Mouse (Mus musculus) heart, adult 10 weeks (tissue): ENCODE results near the gene Dnah8. TPM values are rescaled to one million over a fixed set of nuclear protein-coding genes. Genes with fewer than 3 reads are reported as not detected.

Experiments used
- polyA plus RNA-seq: library from polyadenylated mRNA; stranded (reverse); fragments of 350-450 nt; fragmentation: Illumina TruSeq; extraction: RNeasy Lipid Tissue Mini Kit (QIAGEN cat#74804); gene quantifications from one replicate; pipeline ENCODE4 v1.2.3, GENCODE M21; 2014; ENCODE audit warnings: low read depth, low replicate concordance

The Dnah8 gene
- polyA plus RNA-seq: 0.37 TPM

GRCm38 (mm10) chr17:30624132-30624531 lies at the start of gene Dnah8:
Gene Dnah8, plus strand, starts transcription at chr17:30624354.

GRCm38 (mm10) chr17:30575941-30576773 lies 48.0 kb upstream of the Dnah8 start, which contains the start of gene Btbd9:
Gene Btbd9, minus strand, starts transcription at chr17:30576488.

GRCm38 (mm10) chr17:30626719-30627118 lies 2.6 kb downstream of the Dnah8 start, which contains the start of gene Glo1:
Gene Glo1, minus strand, starts transcription at chr17:30626871.

GRCm38 (mm10) chr17:30901627-30902026 lies 277.5 kb downstream of the Dnah8 start, which contains the start of gene Glp1r:
Gene Glp1r, plus strand, starts transcription at chr17:30901817.

Other genes starting within 250 kb of the Dnah8 start
- 9.7 TPM for gene Btbd9, start 47.9 kb upstream of the Dnah8 start, polyA plus RNA-seq
- 153 TPM for gene Glo1, start 2.5 kb downstream of the Dnah8 start, polyA plus RNA-seq